Mouse (Mus musculus): ENCODE data around the gene Gm49711.

The Gm49711 gene

GRCm38 (mm10) chr16:92057852-92058643, at the start of gene Gm49711, which contains the start of the genes Mrps6 and Slc5a3:
Gm49711 (plus strand) TSS chr16:92058316.
Mrps6 (plus strand) TSS chr16:92058270.
Slc5a3 (plus strand) TSS chr16:92058322.
- ATAC-seq (ENCODE audit: insufficient number of reproducible peaks, low FRiP score, low TSS enrichment) = peak; percentile 80

GRCm38 (mm10) chr16:92009586-92009985, 48.5 kb upstream of the Gm49711 start:
- no peak for ATAC-seq (ENCODE audit: insufficient number of reproducible peaks, low FRiP score, low TSS enrichment)

- ATAC-seq (ENCODE audit: insufficient number of reproducible peaks, low FRiP score, low TSS enrichment) = no peak
Observed at GRCm38 (mm10) chr16:92016792-92017191, 41.3 kb upstream of the Gm49711 start.

GRCm38 (mm10) chr16:92019141-92020118, 38.7 kb upstream of the Gm49711 start:
- ATAC-seq (ENCODE audit: insufficient number of reproducible peaks, low FRiP score, low TSS enrichment) = no peak

GRCm38 (mm10) chr16:92021656-92022400, 36.3 kb upstream of the Gm49711 start:
- no peak for ATAC-seq (ENCODE audit: insufficient number of reproducible peaks, low FRiP score, low TSS enrichment)

- ATAC-seq (ENCODE audit: insufficient number of reproducible peaks, low FRiP score, low TSS enrichment) = no peak
Observed at GRCm38 (mm10) chr16:92022494-92023283, 35.4 kb upstream of the Gm49711 start.

- ATAC-seq (ENCODE audit: insufficient number of reproducible peaks, low FRiP score, low TSS enrichment) = no peak
Observed at GRCm38 (mm10) chr16:92033286-92033685, 24.8 kb upstream of the Gm49711 start.

GRCm38 (mm10) chr16:92034676-92035075, 23.4 kb upstream of the Gm49711 start:
- ATAC-seq (ENCODE audit: insufficient number of reproducible peaks, low FRiP score, low TSS enrichment) = no peak

- ATAC-seq (ENCODE audit: insufficient number of reproducible peaks, low FRiP score, low TSS enrichment) = no peak
Observed at GRCm38 (mm10) chr16:92036701-92037100, 21.4 kb upstream of the Gm49711 start.

- no peak for ATAC-seq (ENCODE audit: insufficient number of reproducible peaks, low FRiP score, low TSS enrichment)
Observed at GRCm38 (mm10) chr16:92037891-92038607, 20.1 kb upstream of the Gm49711 start.

- no peak for ATAC-seq (ENCODE audit: insufficient number of reproducible peaks, low FRiP score, low TSS enrichment)
Observed at GRCm38 (mm10) chr16:92039421-92039820, 18.7 kb upstream of the Gm49711 start.

- ATAC-seq (ENCODE audit: insufficient number of reproducible peaks, low FRiP score, low TSS enrichment) = no peak
Observed at GRCm38 (mm10) chr16:92039966-92040365, 18.1 kb upstream of the Gm49711 start.

GRCm38 (mm10) chr16:92051777-92052310, 6.3 kb upstream of the Gm49711 start:
- ATAC-seq (ENCODE audit: insufficient number of reproducible peaks, low FRiP score, low TSS enrichment) = no peak

GRCm38 (mm10) chr16:92052569-92052968, 5.5 kb upstream of the Gm49711 start:
- ATAC-seq (ENCODE audit: insufficient number of reproducible peaks, low FRiP score, low TSS enrichment) = no peak

- ATAC-seq (ENCODE audit: insufficient number of reproducible peaks, low FRiP score, low TSS enrichment) = no peak
Observed at GRCm38 (mm10) chr16:92056711-92057110, 1.4 kb upstream of the Gm49711 start.

- peak; percentile 29; the same call in 1 of the 2 replicates for ATAC-seq (ENCODE audit: insufficient number of reproducible peaks, low FRiP score, low TSS enrichment)
Observed at GRCm38 (mm10) chr16:92057456-92057851, 662 bp upstream of the Gm49711 start.

GRCm38 (mm10) chr16:92058644-92059620, 816 bp downstream of the Gm49711 start:
- 0 out of 2 replicates have a peak, but pooled peaks have one; percentile 2 for ATAC-seq (ENCODE audit: insufficient number of reproducible peaks, low FRiP score, low TSS enrichment)

Measured in cerebellum, adult (tissue).